Mouse (Mus musculus) heart, embryonic 15.5 days (tissue): ENCODE data around the gene Gm44503. TPM values are rescaled to one million over a fixed set of nuclear protein-coding genes. Genes with fewer than 3 reads are reported as not detected.

ENCODE experiments used
- ATAC-seq: fragments of 200-750 bp; cut with Nextera tagmentation; replicated peaks from 2 replicates; pipeline ENCODE4 v1.8.0; 2017; ENCODE audit warnings: low read depth, moderate TSS enrichment; ENCODE audit not compliant: insufficient number of reproducible peaks, insufficient read depth, low FRiP score
- H3K27ac ChIP-seq: fragments of 300-500 bp; sonication (generic); 2 replicates; pipeline ENCODE4 v1.5.1; 2015; ENCODE audit warnings: mild to moderate bottlenecking, inconsistent platforms
- H3K27me3 ChIP-seq: fragments of 300-500 bp; sonication (generic); 2 replicates; pipeline ENCODE4 v1.6.1; 2015; ENCODE audit warnings: inconsistent platforms
- H3K36me3 ChIP-seq: fragments of 300-500 bp; sonication (generic); 2 replicates; pipeline ENCODE4 v1.6.1; 2015; ENCODE audit warnings: mild to moderate bottlenecking, inconsistent platforms
- H3K4me1 ChIP-seq: fragments of 300-500 bp; sonication (generic); replicated peaks from 2 replicates; pipeline ENCODE4 v1.6.1; 2015; ENCODE audit warnings: inconsistent platforms
- H3K4me2 ChIP-seq: fragments of 300-500 bp; sonication (generic); 2 replicates; pipeline ENCODE4 v1.6.1; 2015; ENCODE audit warnings: inconsistent platforms, mild to moderate bottlenecking, moderate library complexity
- H3K4me3 ChIP-seq: fragments of 300-500 bp; sonication (generic); 2 replicates; pipeline ENCODE4 v1.5.1; 2015; ENCODE audit warnings: mild to moderate bottlenecking, inconsistent platforms
- H3K9ac ChIP-seq: fragments of 300-500 bp; sonication (generic); 2 replicates; pipeline ENCODE4 v1.6.1; 2015; ENCODE audit warnings: mild to moderate bottlenecking, inconsistent platforms
- H3K9me3 ChIP-seq: fragments of 300-500 bp; sonication (generic); replicated peaks from 2 replicates; pipeline ENCODE4 v1.6.1; 2016; ENCODE audit warnings: inconsistent platforms
- WGBS: fragments of 180-500 bp; shearing (Covaris S2); methylation state at CpG from one replicate; pipeline ENCODE4 v1.1.7; 2015; ENCODE audit warnings: mixed read lengths; 5-methylcytosine and 5-hydroxymethylcytosine counted together
- polyA plus RNA-seq: library from polyadenylated mRNA; unstranded; fragments of >200 nt; fragmentation: Nextera tagmentation; extraction: Ambion mirVana; gene quantifications from 2 replicates; pipeline ENCODE4 v1.2.1, GENCODE M21; 2015

Gene Gm44503
- polyA plus RNA-seq, 1 experiment from 2014 or later: not detected

GRCm38 (mm10) chr9:73001314-73002011, 42.8 kb downstream of the Gm44503 start:
- ATAC-seq: no peak
- 82% methylated on average over 13 of the region's 13 CpGs for WGBS

GRCm38 (mm10) chr9:73002177-73002576, 43.5 kb downstream of the Gm44503 start:
- peaks cover 7% of the 10 kb centered on the region for H3K36me3 ChIP-seq
- no peaks in the 10 kb centered on the region for H3K4me1 ChIP-seq
- H3K4me3 ChIP-seq: no peak overlapping the region
- H3K9ac ChIP-seq: no peak overlapping the region
- WGBS: 66% methylated on average over 3 of the region's 3 CpGs
- H3K27ac ChIP-seq: no peak overlapping the region
- no peak for ATAC-seq
- H3K4me2 ChIP-seq: no peak overlapping the region
- H3K9me3 ChIP-seq: no peaks in the 10 kb centered on the region
- no peaks in the 10 kb centered on the region for H3K27me3 ChIP-seq

More at GRCm38 (mm10) chr9:73001314-73002011, 42.8 kb downstream of the Gm44503 start:
- Histone ChIP-seq H3K4me1 (no peaks in the 10 kb centered on the region), H3K9ac (no peak overlapping the region), H3K36me3 (peaks cover 7% of the 10 kb centered on the region), H3K27me3 (no peaks in the 10 kb centered on the region), H3K9me3 (no peaks in the 10 kb centered on the region), H3K4me2 (no peak overlapping the region), H3K4me3 (no peak overlapping the region), H3K27ac (no peak overlapping the region)

- Histone ChIP-seq H3K27me3 (no peaks in the 10 kb centered on the region), H3K4me1 (no peaks in the 10 kb centered on the region), H3K4me2 (no peak overlapping the region), H3K4me3 (no peak overlapping the region), H3K36me3 (peaks cover 7% of the 10 kb centered on the region), H3K27ac (no peak overlapping the region), H3K9me3 (no peaks in the 10 kb centered on the region), H3K9ac (no peak overlapping the region)
- ATAC-seq: no peak
- 70% methylated on average over 8 of the region's 8 CpGs for WGBS
Observed at GRCm38 (mm10) chr9:73004076-73004475, 45.4 kb downstream of the Gm44503 start.

GRCm38 (mm10) chr9:73005106-73005505, 46.5 kb downstream of the Gm44503 start:
- H3K4me3 ChIP-seq: no peak overlapping the region
- 83% methylated on average over 6 of the region's 6 CpGs for WGBS
- no peak overlapping the region for H3K4me2 ChIP-seq
- H3K9me3 ChIP-seq: no peaks in the 10 kb centered on the region
- ATAC-seq: no peak
- no peaks in the 10 kb centered on the region for H3K4me1 ChIP-seq
- H3K27ac ChIP-seq: no peak overlapping the region
- no peak overlapping the region for H3K9ac ChIP-seq
- H3K36me3 ChIP-seq: peaks cover 7% of the 10 kb centered on the region
- H3K27me3 ChIP-seq: no peaks in the 10 kb centered on the region

GRCm38 (mm10) chr9:73006175-73006574, 47.5 kb downstream of the Gm44503 start:
- WGBS: 91% methylated on average over 3 of the region's 3 CpGs
- ATAC-seq: no peak
- no peaks in the 10 kb centered on the region for H3K4me1 ChIP-seq

GRCm38 (mm10) chr9:73008384-73008783, 49.7 kb downstream of the Gm44503 start:
- Histone ChIP-seq H3K4me1 (no peaks in the 10 kb centered on the region), H3K36me3 (peaks cover 21% of the 10 kb centered on the region), H3K4me3 (no peak overlapping the region), H3K27ac (no peak overlapping the region), H3K27me3 (no peaks in the 10 kb centered on the region), H3K9ac (no peak overlapping the region), H3K4me2 (no peak overlapping the region), H3K9me3 (no peaks in the 10 kb centered on the region)
- ATAC-seq: no peak
- WGBS: 47% methylated on average over 3 of the region's 3 CpGs

More at GRCm38 (mm10) chr9:73006175-73006574, 47.5 kb downstream of the Gm44503 start:
- Histone ChIP-seq H3K27me3 (no peaks in the 10 kb centered on the region), H3K9ac (no peak overlapping the region), H3K4me2 (no peak overlapping the region), H3K36me3 (peaks cover 8% of the 10 kb centered on the region), H3K9me3 (no peaks in the 10 kb centered on the region), H3K4me3 (no peak overlapping the region), H3K27ac (no peak overlapping the region)

- H3K4me3 ChIP-seq: no peak overlapping the region
- no peaks in the 10 kb centered on the region for H3K27me3 ChIP-seq
- 85% methylated on average over 4 of the region's 4 CpGs for WGBS
- H3K9ac ChIP-seq: no peak overlapping the region
- ATAC-seq: no peak
- H3K4me1 ChIP-seq: no peaks in the 10 kb centered on the region
- H3K4me2 ChIP-seq: no peak overlapping the region
- H3K27ac ChIP-seq: no peak overlapping the region
- peaks cover 40% of the 10 kb centered on the region for H3K36me3 ChIP-seq
- H3K9me3 ChIP-seq: no peaks in the 10 kb centered on the region
Observed at GRCm38 (mm10) chr9:73012629-73013028, 54.0 kb downstream of the Gm44503 start.

- no peak overlapping the region for H3K4me2 ChIP-seq
- no peaks in the 10 kb centered on the region for H3K9me3 ChIP-seq
- no peaks in the 10 kb centered on the region for H3K27me3 ChIP-seq
- H3K27ac ChIP-seq: no peak overlapping the region
- peaks cover 44% of the 10 kb centered on the region for H3K36me3 ChIP-seq
- no peak overlapping the region for H3K4me3 ChIP-seq
- H3K9ac ChIP-seq: no peak overlapping the region
- H3K4me1 ChIP-seq: no peaks in the 10 kb centered on the region
- no peak for ATAC-seq
- 62% methylated on average over 13 of the region's 13 CpGs for whole genome bisulfite sequencing
Observed at GRCm38 (mm10) chr9:73014724-73015123, 56.1 kb downstream of the Gm44503 start.

- H3K27ac ChIP-seq: no peak overlapping the region
- H3K9ac ChIP-seq: no peak overlapping the region
- H3K36me3 ChIP-seq: peaks cover 31% of the 10 kb centered on the region
- H3K9me3 ChIP-seq: no peaks in the 10 kb centered on the region
- ATAC-seq: no peak
- no peak overlapping the region for H3K4me2 ChIP-seq
- no peak overlapping the region for H3K4me3 ChIP-seq
- no peaks in the 10 kb centered on the region for H3K4me1 ChIP-seq
- WGBS: 83% methylated on average over 10 of the region's 10 CpGs
- H3K27me3 ChIP-seq: no peaks in the 10 kb centered on the region
Observed at GRCm38 (mm10) chr9:73019841-73020240, 61.2 kb downstream of the Gm44503 start.

- Histone ChIP-seq H3K36me3 (peaks cover 30% of the 10 kb centered on the region), H3K4me2 (no peak overlapping the region), H3K9me3 (no peaks in the 10 kb centered on the region), H3K4me1 (no peaks in the 10 kb centered on the region), H3K27me3 (no peaks in the 10 kb centered on the region), H3K9ac (no peak overlapping the region), H3K27ac (no peak overlapping the region), H3K4me3 (no peak overlapping the region)
- 90% methylated on average over 5 of the region's 5 CpGs for WGBS
- no peak for ATAC-seq
Observed at GRCm38 (mm10) chr9:73020566-73021097, 62.0 kb downstream of the Gm44503 start.

GRCm38 (mm10) chr9:73025818-73026636, 67.4 kb downstream of the Gm44503 start:
- 19% methylated on average over 16 of the region's 17 CpGs for WGBS
- Histone ChIP-seq H3K36me3 (0 out of 2 replicates have a peak, but pooled peaks cover 4% of the 10 kb centered on the region), H3K9me3 (no peaks in the 10 kb centered on the region), H3K9ac (no peak overlapping the region), H3K27me3 (no peaks in the 10 kb centered on the region), H3K4me3 (0 out of 2 replicates have a peak overlapping the region, but pooled peaks have one; percentile 8), H3K27ac (peak overlapping the region; percentile 67), H3K4me2 (peak overlapping the region; percentile 48), H3K4me1 (peaks cover 6% of the 10 kb centered on the region)
- ATAC-seq: peak; percentile 87
